Mouse (Mus musculus): ENCODE measurements at regions not wholly inside any gene's neighbourhood (a gene's known extent, or its start where the extent isn't known, plus 50 kb on each side); places are given as distances from the start of the nearest gene placed in this dataset.
A peak's percentile ranks its signal among the peaks of the same experiment; 100 is the strongest.

DNA sequence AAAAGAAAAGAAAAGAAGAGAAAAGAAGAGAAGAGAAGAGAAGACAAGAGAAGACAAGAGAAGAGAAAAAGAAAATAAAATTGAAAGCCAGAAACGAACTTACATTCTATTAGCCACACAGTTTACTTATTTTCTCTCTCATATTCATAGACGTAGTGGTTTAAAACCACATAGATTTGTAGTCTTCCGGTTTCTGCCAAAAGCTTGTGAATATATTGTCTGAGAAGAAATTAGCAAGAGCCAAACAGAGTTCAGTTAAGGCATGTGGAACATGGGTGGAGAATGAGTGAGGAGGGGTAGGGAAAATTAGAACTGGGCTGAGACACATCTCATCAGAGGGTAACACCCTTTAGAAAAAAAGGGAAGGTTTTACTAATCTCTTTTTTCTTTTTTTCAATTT is 120.8 kb upstream of the Hapln1 start:
- no peaks in the 10 kb centered on the region for H3K9me3 ChIP-seq
- no peak overlapping the region for H3K9ac ChIP-seq
- no peak overlapping the region for H3K4me2 ChIP-seq
- ATAC-seq (ENCODE audit: insufficient number of reproducible peaks, low FRiP score, low TSS enrichment, low read depth), result no peak
- no peak overlapping the region for H3K4me3 ChIP-seq
- H3K4me1 ChIP-seq, result no peaks in the 10 kb centered on the region
- WGBS, result 83% methylated on average over 3 of the region's 3 CpGs
- no peak overlapping the region for H3K27ac ChIP-seq
- H3K27me3 ChIP-seq, result no peaks in the 10 kb centered on the region
- no peaks in the 10 kb centered on the region for H3K36me3 ChIP-seq

- ATAC-seq (ENCODE audit: insufficient number of reproducible peaks, low FRiP score, low TSS enrichment, low read depth), result no peak
- Histone ChIP-seq H3K4me2 (no peak overlapping the region), H3K4me3 (no peak overlapping the region), H3K4me1 (no peaks in the 10 kb centered on the region), H3K9ac (no peak overlapping the region), H3K27me3 (no peaks in the 10 kb centered on the region), H3K27ac (no peak overlapping the region), H3K9me3 (no peaks in the 10 kb centered on the region), H3K36me3 (no peaks in the 10 kb centered on the region)
Measured at GRCm38 (mm10) chr13:89421833-89422232, 117.8 kb upstream of the Hapln1 start.

GRCm38 (mm10) chr13:89423491-89423890 is 116.1 kb upstream of the Hapln1 start:
- ATAC-seq (ENCODE audit: insufficient number of reproducible peaks, low FRiP score, low TSS enrichment, low read depth), result no peak
- no peak overlapping the region for H3K9ac ChIP-seq
- no peak overlapping the region for H3K4me3 ChIP-seq
- H3K9me3 ChIP-seq, result no peaks in the 10 kb centered on the region
- no peak overlapping the region for H3K4me2 ChIP-seq
- H3K36me3 ChIP-seq, result no peaks in the 10 kb centered on the region
- no peaks in the 10 kb centered on the region for H3K4me1 ChIP-seq
- no peaks in the 10 kb centered on the region for H3K27me3 ChIP-seq
- H3K27ac ChIP-seq, result no peak overlapping the region

- no peaks in the 10 kb centered on the region for H3K27me3 ChIP-seq
- no peak overlapping the region for H3K9ac ChIP-seq
- no peak overlapping the region for H3K4me3 ChIP-seq
- WGBS, result 41% methylated on average over 12 of the region's 12 CpGs
- H3K4me1 ChIP-seq, result 0 out of 2 replicates have a peak, but pooled peaks cover 2% of the 10 kb centered on the region
- no peaks in the 10 kb centered on the region for H3K9me3 ChIP-seq
- no peaks in the 10 kb centered on the region for H3K36me3 ChIP-seq
- no peak overlapping the region for H3K4me2 ChIP-seq
- H3K27ac ChIP-seq, result peak overlapping the region; percentile 47
- ATAC-seq (ENCODE audit: insufficient number of reproducible peaks, low FRiP score, low TSS enrichment, low read depth), result no peak
Measured at GRCm38 (mm10) chr13:89428272-89429071, 111.1 kb upstream of the Hapln1 start.

- Histone ChIP-seq H3K4me2 (no peak overlapping the region), H3K27ac (no peak overlapping the region), H3K4me3 (no peak overlapping the region), H3K27me3 (no peaks in the 10 kb centered on the region), H3K9ac (no peak overlapping the region), H3K36me3 (no peaks in the 10 kb centered on the region), H3K4me1 (no peaks in the 10 kb centered on the region), H3K9me3 (no peaks in the 10 kb centered on the region)
- 75% methylated on average over 1 of the region's 1 CpGs for WGBS
- ATAC-seq (ENCODE audit: insufficient number of reproducible peaks, low FRiP score, low TSS enrichment, low read depth), result no peak
Measured at GRCm38 (mm10) chr13:89444847-89445246, 94.7 kb upstream of the Hapln1 start.

DNA sequence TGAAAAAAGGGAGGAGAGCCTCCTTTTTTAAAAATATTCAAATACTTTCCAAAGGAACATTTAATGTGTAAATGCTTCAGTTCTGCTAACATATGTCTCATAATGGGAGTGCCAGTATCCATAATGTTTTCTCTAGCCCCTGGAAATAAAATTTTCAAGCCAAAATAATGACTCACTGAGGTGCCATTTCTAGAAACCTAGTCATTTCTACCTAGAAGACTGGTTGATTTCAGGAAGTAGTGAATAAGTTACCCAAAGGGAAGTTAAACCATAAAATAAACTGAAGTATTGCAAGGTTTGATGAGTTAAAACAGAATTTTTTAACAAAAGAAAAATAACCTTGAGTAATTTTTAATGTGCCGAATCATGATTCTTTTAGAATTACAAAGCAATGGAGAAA is 85.8 kb upstream of the Hapln1 start:
- no peak overlapping the region for H3K4me2 ChIP-seq
- H3K9me3 ChIP-seq, result no peaks in the 10 kb centered on the region
- no peaks in the 10 kb centered on the region for H3K4me1 ChIP-seq
- H3K36me3 ChIP-seq, result no peaks in the 10 kb centered on the region
- WGBS, result 71% methylated on average over 1 of the region's 1 CpGs
- no peak for ATAC-seq (ENCODE audit: insufficient number of reproducible peaks, low FRiP score, low TSS enrichment, low read depth)
- H3K27me3 ChIP-seq, result no peaks in the 10 kb centered on the region
- no peak overlapping the region for H3K4me3 ChIP-seq
- peak overlapping the region; percentile 38 for H3K27ac ChIP-seq
- H3K9ac ChIP-seq, result no peak overlapping the region

DNA sequence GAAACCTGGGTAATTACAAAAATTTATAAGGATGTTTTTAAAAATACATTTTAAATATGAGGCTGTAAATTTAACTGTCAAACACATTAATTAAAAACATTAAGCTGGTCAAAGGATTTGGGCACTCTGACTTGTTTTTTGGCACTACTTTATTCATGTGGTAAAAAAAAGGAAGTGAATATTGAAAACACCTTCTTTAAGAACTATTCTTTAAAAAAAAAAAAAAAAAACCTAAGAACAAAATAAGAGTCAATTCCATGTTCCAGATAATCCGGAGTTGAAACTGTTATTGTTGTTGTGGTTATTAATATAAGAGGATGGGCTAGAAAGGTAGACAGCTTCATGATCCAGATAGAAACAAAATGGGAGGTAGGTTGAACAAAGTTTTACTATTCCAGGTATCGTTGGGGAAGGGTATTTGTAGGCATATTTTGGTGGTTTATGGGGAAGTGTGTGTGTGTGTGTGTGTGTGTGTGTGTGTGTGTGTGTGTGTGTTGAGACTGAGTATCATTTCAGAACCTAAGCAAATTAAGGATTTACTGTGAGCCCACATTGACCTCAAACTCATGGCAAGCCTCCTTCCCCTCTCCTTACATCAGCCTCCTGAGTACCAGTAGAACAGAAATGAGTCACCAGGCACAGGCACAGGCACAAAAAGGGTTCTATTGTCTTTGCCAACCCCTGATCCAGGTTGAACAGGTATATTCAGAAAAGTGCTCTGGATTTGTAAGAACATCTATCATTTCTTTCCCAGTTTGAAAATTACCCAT is 85.2 kb upstream of the Hapln1 start:
- Histone ChIP-seq H3K27me3 (no peaks in the 10 kb centered on the region), H3K36me3 (no peaks in the 10 kb centered on the region), H3K27ac (no peak overlapping the region), H3K4me1 (no peaks in the 10 kb centered on the region), H3K4me2 (no peak overlapping the region), H3K9me3 (no peaks in the 10 kb centered on the region), H3K9ac (no peak overlapping the region), H3K4me3 (no peak overlapping the region)
- whole genome bisulfite sequencing, result 64% methylated on average over 2 of the region's 2 CpGs
- ATAC-seq (ENCODE audit: insufficient number of reproducible peaks, low FRiP score, low TSS enrichment, low read depth), result no peak

GRCm38 (mm10) chr13:89463746-89464145 is 75.8 kb upstream of the Hapln1 start:
- Histone ChIP-seq H3K4me3 (no peak overlapping the region), H3K4me2 (no peak overlapping the region), H3K4me1 (no peaks in the 10 kb centered on the region), H3K9me3 (no peaks in the 10 kb centered on the region), H3K27me3 (no peaks in the 10 kb centered on the region), H3K27ac (no peak overlapping the region), H3K9ac (no peak overlapping the region), H3K36me3 (no peaks in the 10 kb centered on the region)
- 52% methylated on average over 4 of the region's 4 CpGs for WGBS
- peak; percentile 55; the same call in 1 of the 2 replicates for ATAC-seq (ENCODE audit: insufficient number of reproducible peaks, low FRiP score, low TSS enrichment, low read depth)
